Mouse (Mus musculus) myocyte (in vitro differentiated cells): ENCODE results near the gene Gm35549. TPM values are rescaled to one million over a fixed set of nuclear protein-coding genes. Genes with fewer than 3 reads are reported as not detected.
"Not testable (repeated sequence)": the region's sequence is repeated elsewhere in the genome, so short reads cannot be mapped to it uniquely, and the experiment has no call there.

ENCODE experiments used
- H3K27me3 ChIP-seq: one replicate; pipeline ENCODE4 v1.6.1; 2011; ENCODE audit not compliant: control insufficient read depth, insufficient read depth, insufficient read length
- H3K36me3 ChIP-seq: one replicate; pipeline ENCODE4 v1.6.1; 2011; ENCODE audit not compliant: control insufficient read depth, insufficient read depth
- H3K4me2 ChIP-seq: one replicate; pipeline ENCODE4 v1.6.1; 2011; ENCODE audit warnings: low read depth, control low read depth
- H3K4me3 ChIP-seq: one replicate; pipeline ENCODE4 v1.5.1; 2011; ENCODE audit warnings: mild to moderate bottlenecking, control low read depth, moderate library complexity
- H3K79me2 ChIP-seq: one replicate; pipeline ENCODE4 v1.6.1; 2011; ENCODE audit not compliant: control insufficient read depth, insufficient read depth
- H3ac ChIP-seq: one replicate; pipeline ENCODE4 v1.6.1; 2011; ENCODE audit not compliant: control insufficient read depth, insufficient read length
- CEBPB ChIP-seq: IDR thresholded peaks from 2 replicates; pipeline ENCODE4 v1.6.1; 2011; ENCODE audit warnings: mild to moderate bottlenecking, moderate library complexity; ENCODE audit not compliant: poor library complexity, insufficient read depth, severe bottlenecking
- E2F4 ChIP-seq: IDR thresholded peaks from one replicate; pipeline ENCODE4 v1.6.1; 2011; ENCODE audit warnings: mild to moderate bottlenecking, control low read depth, moderate library complexity; ENCODE audit not compliant: insufficient read depth
- MAX ChIP-seq: IDR thresholded peaks from one replicate; pipeline ENCODE4 v1.6.1; 2011; ENCODE audit warnings: low read depth, mild to moderate bottlenecking, control low read depth
- MYOD1 ChIP-seq, 3 experiments: IDR thresholded peaks; one replicate each; pipeline ENCODE4 v1.6.1; 2011; ENCODE audit warnings: control low read depth in 2 of 3, low read depth in 2 of 3, mild to moderate bottlenecking in 2 of 3, moderate library complexity in 1 of 3; ENCODE audit not compliant: insufficient read length in 2 of 3, control insufficient read depth in 1 of 3
- MYOG ChIP-seq, 3 experiments: IDR thresholded peaks; one replicate each; pipeline ENCODE4 v1.6.1; 2011; ENCODE audit warnings: control low read depth in 2 of 3, low read depth in 2 of 3, mild to moderate bottlenecking in 2 of 3; ENCODE audit not compliant: insufficient read length in 2 of 3, control insufficient read depth in 1 of 3, insufficient read depth in 1 of 3
- POLR2A ChIP-seq: IDR thresholded peaks from one replicate; pipeline ENCODE4 v1.6.1; 2011; ENCODE audit warnings: low read depth, mild to moderate bottlenecking, control low read depth, moderate library complexity; ENCODE audit not compliant: insufficient read length
- POLR2AphosphoS2 ChIP-seq: IDR thresholded peaks from one replicate; pipeline ENCODE4 v1.6.1; 2011; ENCODE audit warnings: low read depth, control low read depth; ENCODE audit not compliant: insufficient read length
- REST ChIP-seq: IDR thresholded peaks from one replicate; pipeline ENCODE4 v1.6.1; 2011; ENCODE audit warnings: mild to moderate bottlenecking, control low read depth, moderate library complexity; ENCODE audit not compliant: insufficient read depth, insufficient read length
- SRF ChIP-seq: IDR thresholded peaks from one replicate; pipeline ENCODE4 v1.6.1; 2011; ENCODE audit warnings: low read depth; ENCODE audit not compliant: control insufficient read depth, insufficient read length
- TCF12 ChIP-seq: IDR thresholded peaks from one replicate; pipeline ENCODE4 v1.6.1; 2011; ENCODE audit warnings: mild to moderate bottlenecking, control low read depth; ENCODE audit not compliant: poor library complexity, insufficient read depth, severe bottlenecking
- TCF3 ChIP-seq: IDR thresholded peaks from one replicate; pipeline ENCODE4 v1.6.1; 2011; ENCODE audit warnings: low read depth, control low read depth; ENCODE audit not compliant: insufficient read length
- USF1 ChIP-seq: IDR thresholded peaks from one replicate; pipeline ENCODE4 v1.6.1; 2011; ENCODE audit warnings: low read depth, mild to moderate bottlenecking, control low read depth, moderate library complexity
- polyA plus RNA-seq: library from polyadenylated mRNA; unstranded; fragments of >200 nt; fragmentation: generic; extraction: Trizol; gene quantifications from one replicate; pipeline ENCODE4 v1.2.1, GENCODE M21; 2012; ENCODE audit warnings: missing spikeins

Gm35549 gene
- polyA plus RNA-seq, 1 experiment: 0.20 TPM

GRCm38 (mm10) chr9:122860752-122861151 lies 16.9 kb upstream of the Gm35549 start:
- Histone ChIP-seq H3K79me2 (peaks cover 44% of the 10 kb centered on the region), H3K27me3 (no peaks in the 10 kb centered on the region), H3K36me3 (peaks cover 64% of the 10 kb centered on the region), H3K4me2 (no peak overlapping the region), H3K4me3 (no peak overlapping the region), H3ac (no peak overlapping the region)
- TF ChIP-seq TCF3 (no peak), CEBPB (no peak), TCF12 (no peak), MAX (no peak), E2F4 (no peak), SRF (no peak), POLR2AphosphoS2 (no peak)

GRCm38 (mm10) chr9:122856716-122857115 lies 12.9 kb upstream of the Gm35549 start:
- H3K4me2 ChIP-seq: no peak overlapping the region
- no peaks in the 10 kb centered on the region for H3K27me3 ChIP-seq
- H3K79me2 ChIP-seq: peaks cover 5% of the 10 kb centered on the region
- no peak for TF ChIP-seq POLR2AphosphoS2
- TF ChIP-seq TCF12: no peak
- no peak for TF ChIP-seq USF1
- TF ChIP-seq MAX: no peak
- TF ChIP-seq MYOG (IDR thresholded peaks at IDR 0.05; ENCODE audit: control insufficient read depth in 1 of 3, insufficient read depth in 1 of 3, insufficient read length in 2 of 3, low read depth in 2 of 3): no peak
- no peak for TF ChIP-seq SRF
- no peak for TF ChIP-seq TCF3
- no peak for TF ChIP-seq CEBPB
- H3ac ChIP-seq: no peak overlapping the region
- no peak overlapping the region for H3K4me3 ChIP-seq
- peaks cover 92% of the 10 kb centered on the region for H3K36me3 ChIP-seq

- H3ac ChIP-seq: no peak overlapping the region
- peaks cover 89% of the 10 kb centered on the region for H3K36me3 ChIP-seq
- no peaks in the 10 kb centered on the region for H3K27me3 ChIP-seq
- TF ChIP-seq TCF12: no peak
- no peak for TF ChIP-seq TCF3
- TF ChIP-seq SRF: no peak
- no peak for TF ChIP-seq POLR2A
- no peak for TF ChIP-seq MYOG (IDR thresholded peaks at IDR 0.05; ENCODE audit: control insufficient read depth in 1 of 3, insufficient read depth in 1 of 3, insufficient read length in 2 of 3, low read depth in 2 of 3)
- no peak for TF ChIP-seq REST
- no peak for TF ChIP-seq E2F4
- no peak for TF ChIP-seq CEBPB
- no peak for TF ChIP-seq MAX
- no peak for TF ChIP-seq POLR2AphosphoS2
- no peak for TF ChIP-seq MYOD1 (IDR thresholded peaks at IDR 0.05; ENCODE audit: control insufficient read depth in 1 of 3, insufficient read length in 2 of 3, low read depth in 2 of 3)
- TF ChIP-seq USF1: no peak
- no peaks in the 10 kb centered on the region for H3K79me2 ChIP-seq
- H3K4me2 ChIP-seq: no peak overlapping the region
- no peak overlapping the region for H3K4me3 ChIP-seq
Observed at GRCm38 (mm10) chr9:122855617-122856016, 11.8 kb upstream of the Gm35549 start.

- H3K36me3 ChIP-seq: peaks cover 89% of the 10 kb centered on the region
- not testable (repeated sequence) for H3K4me2 ChIP-seq, H3K79me2 ChIP-seq, H3ac ChIP-seq, H3K4me3 ChIP-seq, H3K27me3 ChIP-seq
Observed at GRCm38 (mm10) chr9:122855141-122855540, 11.3 kb upstream of the Gm35549 start.

GRCm38 (mm10) chr9:122854526-122854925 lies 10.7 kb upstream of the Gm35549 start:
- no peaks in the 10 kb centered on the region for H3K79me2 ChIP-seq
- no peaks in the 10 kb centered on the region for H3K27me3 ChIP-seq
- no peak overlapping the region for H3K4me3 ChIP-seq
- peaks cover 87% of the 10 kb centered on the region for H3K36me3 ChIP-seq
- no peak overlapping the region for H3K4me2 ChIP-seq
- TF ChIP-seq TCF3: no peak
- H3ac ChIP-seq: no peak overlapping the region

- not testable (repeated sequence) for H3K4me2 ChIP-seq, H3K4me3 ChIP-seq, H3ac ChIP-seq, H3K27me3 ChIP-seq, H3K79me2 ChIP-seq
- H3K36me3 ChIP-seq: peaks cover 33% of the 10 kb centered on the region
Observed at GRCm38 (mm10) chr9:122847811-122848311, 4.0 kb upstream of the Gm35549 start.
